Mouse (Mus musculus) embryonic facial prominence, embryonic 11.5 days (tissue): ENCODE results near the gene Plbd2. TPM values are rescaled to one million over a fixed set of nuclear protein-coding genes. Genes with fewer than 3 reads are reported as not detected.
A peak's percentile ranks its signal among the peaks of the same experiment; 100 is the strongest.

ENCODE experiments used
- ATAC-seq: fragments of 200-750 bp; cut with Nextera tagmentation; replicated peaks from 2 replicates; pipeline ENCODE4 v1.8.0; 2017; ENCODE audit warnings: low read depth; ENCODE audit not compliant: insufficient number of reproducible peaks, low FRiP score, low TSS enrichment
- DNase-seq: peaks from one replicate; pipeline ENCODE4 v3.0.0-alpha.2; 2015; ENCODE audit warnings: low spot score
- H3K27ac ChIP-seq: fragments of 300-500 bp; sonication (generic); replicated peaks from 2 replicates; pipeline ENCODE4 v1.5.1; 2014; ENCODE audit warnings: mild to moderate bottlenecking, low read depth, low read length, control low read depth
- H3K27me3 ChIP-seq: fragments of 300-500 bp; sonication (generic); 2 replicates; pipeline ENCODE4 v1.6.1; 2014; ENCODE audit warnings: mild to moderate bottlenecking, low read length, moderate library complexity, mixed read lengths; ENCODE audit not compliant: control insufficient read depth, insufficient read depth
- H3K36me3 ChIP-seq: fragments of 300-500 bp; sonication (generic); replicated peaks from 2 replicates; pipeline ENCODE4 v1.6.1; 2014; ENCODE audit warnings: low read depth, mild to moderate bottlenecking, low read length, moderate library complexity, mixed read lengths; ENCODE audit not compliant: control insufficient read depth, insufficient read depth
- H3K4me1 ChIP-seq: fragments of 300-500 bp; sonication (generic); 2 replicates; pipeline ENCODE4 v1.6.1; 2014; ENCODE audit warnings: low read length, mixed read lengths; ENCODE audit not compliant: control insufficient read depth, insufficient read depth
- H3K4me2 ChIP-seq: fragments of 300-500 bp; sonication (generic); 2 replicates; pipeline ENCODE4 v1.6.1; 2014; ENCODE audit warnings: low read depth, mild to moderate bottlenecking, control low read depth, low read length, moderate library complexity
- H3K4me3 ChIP-seq: fragments of 300-500 bp; sonication (generic); 2 replicates; pipeline ENCODE4 v1.5.1; 2014; ENCODE audit warnings: low read depth, low read length, control low read depth
- H3K9ac ChIP-seq: fragments of 300-500 bp; sonication (generic); replicated peaks from 2 replicates; pipeline ENCODE4 v1.6.1; 2014; ENCODE audit warnings: mild to moderate bottlenecking, control low read depth, low read length
- H3K9me3 ChIP-seq: fragments of 300-500 bp; sonication (generic); replicated peaks from 2 replicates; pipeline ENCODE4 v1.6.1; 2016; ENCODE audit warnings: mild to moderate bottlenecking, low read length, inconsistent platforms, mixed read lengths; ENCODE audit not compliant: control insufficient read depth
- WGBS: fragments of 180-500 bp; shearing (Covaris S2); extraction: QIAGEN DNeasy Blood & Tissue Kit; methylation state at CpG from one replicate; pipeline ENCODE4 v1.1.7; 2014; 5-methylcytosine and 5-hydroxymethylcytosine counted together
- polyA plus RNA-seq: library from polyadenylated mRNA; unstranded; fragments of >200 nt; fragmentation: Nextera tagmentation; extraction: Ambion mirVana; gene quantifications from 2 replicates; pipeline ENCODE4 v1.2.1, GENCODE M21; 2014

Plbd2 gene
- polyA plus RNA-seq, 1 experiment from 2014 or later, result 20.9 TPM

DNA sequence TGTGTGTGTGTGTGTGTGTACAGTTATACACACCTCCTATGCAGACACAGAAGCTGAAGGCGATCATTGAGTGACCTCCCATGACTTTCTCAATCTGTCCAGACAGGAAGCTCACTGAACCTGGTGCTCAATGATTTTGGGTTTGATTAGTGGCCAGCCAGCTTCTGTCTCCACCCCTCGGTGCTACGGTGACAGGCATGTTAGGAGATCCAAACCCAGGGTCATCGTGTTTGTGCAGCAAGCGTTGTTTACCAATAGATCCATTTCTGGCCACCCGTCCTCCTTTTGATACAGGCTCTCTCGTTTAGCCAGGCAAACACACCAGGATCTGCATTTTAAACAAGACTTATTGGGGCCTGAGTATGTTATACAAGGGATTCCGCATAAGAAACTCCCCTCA lies 28.2 kb upstream of the Plbd2 start:
- H3K9ac ChIP-seq, result no peak overlapping the region
- peaks cover 3% of the 10 kb centered on the region; the same call in 1 of the 2 replicates for H3K4me1 ChIP-seq
- DNase-seq (no peak), ATAC-seq (no peak)
- no peak overlapping the region for H3K27ac ChIP-seq
- WGBS, result 88% methylated on average over 8 of the region's 8 CpGs
- H3K4me3 ChIP-seq, result no peak overlapping the region
- H3K27me3 ChIP-seq, result no peaks in the 10 kb centered on the region
- H3K9me3 ChIP-seq, result no peaks in the 10 kb centered on the region
- H3K36me3 ChIP-seq, result no peaks in the 10 kb centered on the region
- H3K4me2 ChIP-seq, result no peak overlapping the region

DNA sequence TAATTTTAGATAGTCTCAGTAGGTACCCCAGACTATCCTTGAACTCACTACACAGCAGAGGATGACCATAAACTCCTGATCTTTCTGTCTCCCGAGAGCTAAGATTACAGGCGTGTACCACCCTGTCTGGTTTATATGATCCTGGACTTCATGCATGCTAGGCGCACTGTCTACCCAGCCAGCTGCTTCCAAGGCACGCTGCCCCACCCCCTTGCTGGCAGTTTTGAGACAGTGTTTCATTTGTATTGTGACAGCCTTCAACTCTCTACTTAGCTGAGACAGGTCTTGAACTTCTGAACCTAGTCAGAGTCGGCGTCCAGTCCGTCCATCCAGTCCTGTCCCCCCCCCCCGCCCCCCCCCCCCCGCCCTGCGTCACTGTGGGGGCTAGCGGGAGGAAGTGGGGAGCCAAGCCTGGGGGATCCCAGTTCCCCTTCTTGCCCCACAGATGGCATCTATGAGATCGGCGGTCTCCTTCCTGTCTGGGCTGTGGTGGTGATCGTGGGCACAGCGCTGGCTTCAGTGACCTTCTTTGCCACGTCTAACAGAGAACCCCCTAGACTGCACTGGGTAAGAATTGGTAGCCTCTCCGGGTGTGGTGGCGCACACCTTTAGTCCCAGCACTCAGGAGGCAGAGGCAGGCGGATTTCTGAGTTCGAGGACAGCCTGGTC lies 24.0 kb upstream of the Plbd2 start:
- no peak overlapping the region for H3K9ac ChIP-seq
- ATAC-seq (no peak), DNase-seq (no peak)
- H3K4me1 ChIP-seq, result 0 out of 2 replicates have a peak, but pooled peaks cover 3% of the 10 kb centered on the region
- H3K9me3 ChIP-seq, result no peaks in the 10 kb centered on the region
- no peaks in the 10 kb centered on the region for H3K36me3 ChIP-seq
- no peak overlapping the region for H3K4me2 ChIP-seq
- 85% methylated on average over 17 of the region's 20 CpGs for WGBS
- H3K27me3 ChIP-seq, result no peaks in the 10 kb centered on the region
- no peak overlapping the region for H3K4me3 ChIP-seq
- H3K27ac ChIP-seq, result no peak overlapping the region

DNA sequence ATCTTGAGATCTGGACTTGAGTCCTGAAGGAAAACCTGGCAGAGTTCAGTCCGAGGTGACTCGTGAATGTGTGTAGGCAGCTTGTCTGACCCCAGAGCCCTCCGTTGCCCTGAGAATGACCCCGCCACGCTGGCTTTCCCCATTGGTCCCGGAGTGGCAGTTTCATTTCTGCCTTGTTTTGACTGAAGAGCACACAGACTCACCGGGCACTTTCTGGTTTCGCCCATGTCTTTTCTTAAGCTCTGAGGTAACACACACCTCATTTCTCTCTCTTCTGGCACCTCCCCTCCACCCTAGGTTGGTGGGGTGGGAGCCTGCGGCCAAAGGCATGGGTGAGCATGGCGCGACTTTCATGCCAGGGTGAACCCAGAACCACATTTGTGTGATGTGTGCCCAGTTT lies 22.9 kb upstream of the Plbd2 start:
- no peak for DNase-seq
- no peaks in the 10 kb centered on the region for H3K9me3 ChIP-seq
- ATAC-seq, result no peak
- 64% methylated on average over 11 of the region's 11 CpGs for WGBS
- H3K4me1 ChIP-seq, result 0 out of 2 replicates have a peak, but pooled peaks cover 3% of the 10 kb centered on the region
- H3K4me3 ChIP-seq, result no peak overlapping the region
- no peak overlapping the region for H3K9ac ChIP-seq
- no peak overlapping the region for H3K4me2 ChIP-seq
- H3K27ac ChIP-seq, result no peak overlapping the region
- no peaks in the 10 kb centered on the region for H3K27me3 ChIP-seq
- no peaks in the 10 kb centered on the region for H3K36me3 ChIP-seq

DNA sequence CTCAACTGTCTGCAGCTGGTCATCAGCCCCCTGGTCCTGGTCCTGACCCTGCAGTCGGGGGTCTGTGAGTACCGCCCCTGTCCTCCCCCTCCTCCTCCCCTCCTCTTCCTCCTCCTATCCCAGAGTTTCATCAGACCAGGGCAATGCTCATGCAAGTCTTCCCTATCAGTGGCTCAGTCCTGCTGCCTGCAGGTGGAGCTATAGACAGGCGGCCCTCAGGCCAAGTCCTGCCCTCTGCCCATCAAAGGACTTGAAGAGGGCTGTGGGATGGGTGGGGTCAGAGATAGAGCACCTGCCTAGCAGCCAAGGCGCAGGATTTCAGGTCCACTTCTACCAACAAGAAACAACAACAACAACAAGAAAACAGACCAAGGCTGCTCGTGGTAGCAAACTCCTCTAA lies 22.3 kb upstream of the Plbd2 start:
- H3K27ac ChIP-seq, result no peak overlapping the region
- H3K9ac ChIP-seq, result no peak overlapping the region
- 0 out of 2 replicates have a peak, but pooled peaks cover 3% of the 10 kb centered on the region for H3K4me1 ChIP-seq
- ATAC-seq (no peak), DNase-seq (no peak)
- no peaks in the 10 kb centered on the region for H3K27me3 ChIP-seq
- H3K36me3 ChIP-seq, result no peaks in the 10 kb centered on the region
- no peak overlapping the region for H3K4me3 ChIP-seq
- WGBS, result 36% methylated on average over 5 of the region's 5 CpGs
- H3K9me3 ChIP-seq, result no peaks in the 10 kb centered on the region
- no peak overlapping the region for H3K4me2 ChIP-seq

DNA sequence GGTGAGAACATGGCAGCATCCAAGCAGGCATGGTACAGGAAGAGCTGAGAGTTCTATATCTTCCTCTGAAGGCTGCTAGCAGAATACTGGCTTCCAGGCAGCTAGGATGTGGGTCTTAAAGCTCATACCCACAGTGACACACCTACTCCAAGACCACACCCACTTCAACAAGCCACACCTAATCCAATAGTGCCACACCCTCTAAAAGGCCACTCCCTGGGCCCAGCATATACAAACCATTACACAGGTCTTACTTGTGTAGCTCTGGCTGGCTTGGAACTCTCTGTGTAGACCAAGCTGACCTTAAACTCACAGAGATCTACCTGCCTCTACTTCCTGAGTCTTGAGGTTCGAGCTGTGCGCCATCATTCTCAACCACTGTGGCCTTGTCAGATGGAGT lies 21.3 kb upstream of the Plbd2 start:
- ATAC-seq, result no peak

DNA sequence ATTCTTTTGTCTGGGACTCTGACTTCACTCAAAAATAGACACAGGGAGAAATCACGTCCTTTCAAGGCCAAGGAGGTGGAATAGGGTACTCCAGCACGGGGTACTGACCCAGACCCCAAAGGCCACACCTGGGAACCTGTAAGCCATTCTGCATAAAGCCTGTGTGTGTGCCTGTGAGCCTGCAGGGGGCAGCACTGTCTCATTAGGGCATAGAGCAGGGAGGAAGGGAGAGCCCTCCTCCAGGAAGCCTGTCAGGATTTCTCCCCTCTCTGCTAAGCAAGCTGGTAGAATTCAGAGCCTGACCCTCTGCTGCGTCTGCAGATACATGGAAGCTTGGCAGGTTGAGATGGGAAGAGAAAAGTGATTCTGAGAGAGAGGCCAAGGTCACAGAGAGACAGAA lies 19.2 kb upstream of the Plbd2 start:
- Histone ChIP-seq H3K36me3 (no peaks in the 10 kb centered on the region), H3K4me3 (no peak overlapping the region), H3K9ac (no peak overlapping the region), H3K27me3 (no peaks in the 10 kb centered on the region), H3K9me3 (no peaks in the 10 kb centered on the region), H3K4me1 (0 out of 2 replicates have a peak, but pooled peaks cover 3% of the 10 kb centered on the region), H3K4me2 (no peak overlapping the region), H3K27ac (no peak overlapping the region)
- DNase-seq, result no peak
- ATAC-seq, result no peak
- WGBS, result 73% methylated on average over 3 of the region's 3 CpGs

More for the DNA sequence above, 21.3 kb upstream of the Plbd2 start:
- Histone ChIP-seq H3K4me3 (no peak overlapping the region), H3K4me2 (no peak overlapping the region), H3K27ac (no peak overlapping the region), H3K27me3 (no peaks in the 10 kb centered on the region), H3K36me3 (no peaks in the 10 kb centered on the region), H3K9ac (no peak overlapping the region), H3K9me3 (no peaks in the 10 kb centered on the region), H3K4me1 (0 out of 2 replicates have a peak, but pooled peaks cover 3% of the 10 kb centered on the region)
- 96% methylated on average over 2 of the region's 2 CpGs for WGBS
- no peak for DNase-seq

DNA sequence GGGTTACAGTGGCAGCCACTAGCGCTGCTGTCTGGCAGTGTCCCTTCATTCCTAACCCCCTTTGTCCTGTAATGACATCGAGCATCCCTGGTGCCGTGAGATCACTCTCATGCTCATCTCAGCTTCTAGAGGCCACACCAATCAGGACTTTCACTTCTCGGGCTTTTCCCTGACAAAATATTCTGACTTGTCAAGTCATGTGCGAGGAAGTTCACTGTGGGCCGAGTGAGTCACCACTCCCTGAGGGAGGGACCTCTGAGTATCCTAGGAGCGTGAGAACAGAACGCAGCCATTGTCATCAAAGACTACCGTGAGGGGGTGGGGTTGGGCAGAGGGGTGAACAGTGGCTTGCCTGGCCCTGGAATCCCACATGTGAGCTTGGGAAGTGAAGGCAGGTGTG lies 14.1 kb upstream of the Plbd2 start:
- Histone ChIP-seq H3K4me3 (no peak overlapping the region), H3K27me3 (no peaks in the 10 kb centered on the region), H3K36me3 (no peaks in the 10 kb centered on the region), H3K9me3 (no peaks in the 10 kb centered on the region), H3K27ac (no peak overlapping the region), H3K9ac (0 out of 2 replicates have a peak overlapping the region, but pooled peaks have one; percentile 13), H3K4me1 (no peaks in the 10 kb centered on the region; the same call in 1 of the 2 replicates), H3K4me2 (no peak overlapping the region)
- DNase-seq (no peak), ATAC-seq (no peak)
- 57% methylated on average over 9 of the region's 9 CpGs for WGBS

DNA sequence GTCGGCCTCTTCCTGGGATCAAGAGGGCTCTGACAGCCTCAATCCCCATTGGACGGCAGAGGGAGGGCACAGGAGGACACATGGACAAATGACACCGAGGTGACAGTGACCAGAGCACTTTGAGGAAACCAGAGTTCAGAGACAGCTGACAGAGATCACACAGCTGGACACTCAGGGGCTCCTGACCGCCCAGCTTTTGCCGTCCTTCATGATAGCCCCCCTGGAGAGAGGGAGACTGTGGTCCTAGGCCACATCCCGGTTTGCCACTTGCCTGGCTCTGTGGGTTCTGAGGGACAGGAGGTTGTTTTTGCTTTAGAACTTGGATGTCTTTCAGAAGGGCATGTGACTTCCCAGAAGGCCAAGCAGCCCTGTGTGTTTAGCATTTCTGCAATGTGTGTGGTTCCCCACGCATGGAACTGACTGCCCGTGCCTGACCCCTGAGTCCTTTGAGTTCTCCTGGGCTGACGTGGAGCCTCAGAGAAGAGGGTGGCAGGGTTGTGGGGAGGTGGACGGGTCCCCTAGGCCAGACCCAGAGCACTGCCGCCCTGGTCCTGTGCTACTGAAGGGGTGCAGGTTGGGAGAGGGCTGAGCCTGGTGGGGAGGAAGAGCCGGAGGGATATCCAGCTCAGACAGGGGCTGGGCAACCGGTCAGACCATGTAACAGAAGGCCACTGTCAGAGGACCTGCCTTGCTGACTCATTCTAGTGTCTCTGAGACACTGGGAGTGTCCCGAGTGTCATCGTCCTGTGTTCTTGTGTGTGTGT lies 13.0 kb upstream of the Plbd2 start:
- DNase-seq, result no peak
- Histone ChIP-seq H3K27ac (no peak overlapping the region), H3K9me3 (no peaks in the 10 kb centered on the region), H3K4me3 (no peak overlapping the region), H3K4me2 (no peak overlapping the region), H3K36me3 (no peaks in the 10 kb centered on the region), H3K27me3 (no peaks in the 10 kb centered on the region), H3K9ac (no peak overlapping the region), H3K4me1 (no peaks in the 10 kb centered on the region; the same call in 1 of the 2 replicates)
- no peak for ATAC-seq
- 52% methylated on average over 15 of the region's 15 CpGs for WGBS
